Mouse (Mus musculus) ES-Bruce4 (cell line): ENCODE data around the gene Etnk1.

Experiments used
- CTCF ChIP-seq: IDR thresholded peaks from one replicate; pipeline ENCODE4 v1.8.1; 2011; ENCODE audit warnings: low read depth, low read length
- POLR2A ChIP-seq: IDR thresholded peaks from one replicate; pipeline ENCODE4 v1.8.1; 2011; ENCODE audit warnings: low read length; ENCODE audit not compliant: insufficient read depth

GRCm38 (mm10) chr6:143144556-143144955 is 22.5 kb upstream of the Etnk1 start:
- TF ChIP-seq CTCF (no peak), POLR2A (no peak)
